Mouse (Mus musculus): ENCODE results near the gene Krt90.

The Krt90 gene

DNA sequence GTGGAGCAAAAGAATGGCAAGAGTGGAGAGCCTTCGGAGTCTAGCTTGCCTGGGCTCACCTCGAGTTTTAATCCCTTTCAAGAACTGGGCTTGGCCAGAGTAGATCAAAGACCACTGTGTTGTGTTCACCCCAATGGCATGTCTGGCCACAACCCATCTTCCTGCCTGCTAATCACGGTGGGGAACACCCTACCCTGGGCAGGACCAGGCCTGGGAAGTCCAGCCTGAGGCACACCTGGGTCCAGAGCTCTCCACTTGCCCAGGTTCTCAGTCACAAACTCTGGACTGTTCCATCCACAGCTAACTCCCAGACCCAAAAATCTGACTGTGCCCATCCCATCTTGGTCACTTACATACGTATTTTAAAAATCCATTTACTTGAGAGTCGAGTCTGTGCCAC lies at the start of gene Krt90:
Gene Krt90, minus strand, starts transcription at position 101 of the 400 bp plus-strand sequence.
- no peak for DNase-seq (ENCODE audit: low spot score)

DNA sequence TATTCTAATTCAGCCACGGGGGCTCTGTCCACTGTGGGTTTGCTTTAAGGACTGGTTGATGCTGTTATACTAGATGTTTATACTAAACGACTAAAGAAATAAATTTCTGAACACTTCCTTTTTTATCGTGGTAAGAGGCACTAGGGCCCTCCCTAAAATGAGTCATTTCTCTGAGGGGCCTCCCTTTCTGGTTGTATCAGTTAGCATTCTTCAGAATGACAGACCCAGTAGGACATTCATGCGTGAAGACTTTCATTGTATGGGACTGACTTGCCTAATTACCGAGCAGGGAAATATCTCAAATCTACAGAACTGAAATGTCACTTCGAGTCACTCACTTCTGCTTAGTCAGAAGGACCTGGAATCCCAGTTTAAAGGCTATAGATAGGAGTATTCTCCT lies 36.4 kb upstream of the Krt90 start:
- no peak for DNase-seq (ENCODE audit: low spot score)

DNA sequence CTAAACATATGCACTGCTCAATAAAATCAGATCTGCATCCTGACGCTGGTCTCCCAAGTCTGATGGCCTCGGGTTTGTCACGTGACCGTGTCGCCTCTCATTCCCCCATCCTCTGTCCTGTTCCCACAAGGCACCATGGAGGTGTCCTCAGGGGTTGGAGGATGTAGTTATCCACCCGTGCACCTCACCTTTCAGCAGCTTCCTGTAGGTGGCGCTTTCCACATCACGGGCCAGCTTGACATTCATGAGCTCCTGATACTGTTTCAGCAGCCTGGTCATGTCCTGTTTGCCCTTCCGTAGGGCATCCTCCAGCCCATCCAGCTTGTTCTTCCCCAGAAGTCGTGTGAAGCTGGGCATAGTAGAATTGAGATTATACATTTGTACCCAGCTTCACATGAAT lies 25.5 kb upstream of the Krt90 start:
- DNase-seq (ENCODE audit: low spot score), result no peak

DNA sequence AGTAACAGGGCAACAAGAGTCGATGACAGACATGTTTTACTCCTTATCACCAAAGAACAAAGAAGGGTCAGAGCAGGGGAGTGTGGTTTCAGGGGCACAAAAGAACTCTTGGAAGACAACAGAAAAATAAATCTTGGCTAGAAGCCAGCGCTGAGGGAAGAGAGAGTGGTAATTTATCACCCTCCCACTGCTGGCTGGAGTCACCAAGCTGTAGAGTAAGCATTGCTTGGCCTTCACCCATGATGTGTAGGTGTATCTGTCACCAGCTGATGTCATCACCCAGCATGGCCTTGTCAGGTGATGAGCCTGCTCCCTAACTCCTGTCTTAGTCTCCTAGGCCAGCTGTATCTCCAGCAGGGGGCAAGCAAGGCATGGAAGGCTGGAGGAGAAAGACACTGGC lies 21.7 kb upstream of the Krt90 start:
- no peak for DNase-seq (ENCODE audit: low spot score)

DNA sequence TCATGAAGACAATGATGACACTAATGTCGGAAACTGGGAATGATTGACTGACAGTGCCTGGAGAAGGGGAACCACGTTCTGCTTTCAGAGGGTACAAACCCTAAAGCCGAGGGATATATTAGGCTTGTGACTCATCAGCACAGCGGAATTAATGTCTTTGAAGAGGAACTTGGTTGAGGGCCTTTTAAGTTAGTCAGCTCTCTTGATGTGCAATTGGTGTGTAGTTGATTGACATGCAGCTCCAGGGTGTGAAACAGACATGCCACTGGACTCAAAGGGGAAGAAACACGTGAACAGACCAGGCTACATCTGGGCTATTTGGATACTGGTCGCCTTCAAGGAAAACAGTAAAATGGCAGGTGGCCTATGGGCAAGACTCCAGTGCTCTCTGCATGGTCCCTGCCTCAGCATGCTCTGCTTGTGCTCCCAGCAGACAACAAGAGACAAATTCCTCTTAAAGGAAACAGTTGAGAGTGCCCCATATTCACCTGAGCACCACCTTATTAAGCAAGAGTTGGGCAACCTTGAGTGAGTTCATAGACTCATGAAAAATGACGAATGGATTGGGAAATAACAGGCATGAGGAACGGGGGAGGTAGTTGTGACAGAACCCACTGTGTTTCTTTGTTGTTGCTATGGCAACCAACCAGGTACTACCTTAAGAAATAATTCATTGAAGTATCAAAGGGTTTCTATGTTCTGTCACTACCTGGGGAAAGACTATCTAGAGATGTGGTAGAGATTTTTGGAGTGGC lies 20.6 kb upstream of the Krt90 start:
- no peak for DNase-seq (ENCODE audit: low spot score)

DNA sequence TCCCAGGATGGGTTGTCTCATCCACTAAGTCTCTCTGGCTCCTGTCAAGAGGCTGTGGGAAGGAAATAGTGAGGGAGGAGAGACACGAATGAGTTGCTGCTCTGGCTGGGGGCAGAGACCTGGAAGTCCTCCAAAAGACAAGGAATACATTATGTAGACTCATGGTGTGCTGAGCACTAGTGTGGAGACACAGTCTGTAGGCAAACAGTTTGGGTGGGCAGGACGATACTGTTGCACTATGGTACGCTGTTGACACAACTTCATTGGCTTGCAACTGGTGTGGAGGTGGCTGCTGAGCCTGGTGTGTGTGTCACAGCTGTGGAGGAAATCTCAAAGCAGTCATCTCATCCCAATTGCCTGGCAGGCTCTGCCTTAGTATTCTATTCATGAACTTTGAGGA lies 19.0 kb upstream of the Krt90 start:
- DNase-seq (ENCODE audit: low spot score), result no peak

DNA sequence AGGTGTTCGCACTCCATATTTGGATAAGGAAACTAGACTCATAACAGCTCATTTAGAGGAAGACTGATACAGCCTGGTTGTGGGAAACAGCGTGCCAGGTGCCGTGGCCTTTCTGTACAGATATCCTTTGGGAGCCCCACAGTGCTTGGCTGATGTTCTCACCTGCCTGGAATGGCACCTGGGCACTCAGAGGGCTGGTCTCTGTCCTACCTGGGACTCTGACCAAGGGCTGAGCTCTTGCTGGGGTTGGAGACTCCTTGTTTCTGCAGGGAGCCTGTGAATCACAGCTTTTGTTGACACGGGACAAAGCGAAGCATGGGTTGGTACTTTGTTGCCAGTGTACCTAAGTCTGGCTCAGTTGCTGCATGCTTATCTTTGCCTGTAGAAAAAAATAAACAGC lies 12.8 kb upstream of the Krt90 start:
- no peak for DNase-seq (ENCODE audit: low spot score)

DNA sequence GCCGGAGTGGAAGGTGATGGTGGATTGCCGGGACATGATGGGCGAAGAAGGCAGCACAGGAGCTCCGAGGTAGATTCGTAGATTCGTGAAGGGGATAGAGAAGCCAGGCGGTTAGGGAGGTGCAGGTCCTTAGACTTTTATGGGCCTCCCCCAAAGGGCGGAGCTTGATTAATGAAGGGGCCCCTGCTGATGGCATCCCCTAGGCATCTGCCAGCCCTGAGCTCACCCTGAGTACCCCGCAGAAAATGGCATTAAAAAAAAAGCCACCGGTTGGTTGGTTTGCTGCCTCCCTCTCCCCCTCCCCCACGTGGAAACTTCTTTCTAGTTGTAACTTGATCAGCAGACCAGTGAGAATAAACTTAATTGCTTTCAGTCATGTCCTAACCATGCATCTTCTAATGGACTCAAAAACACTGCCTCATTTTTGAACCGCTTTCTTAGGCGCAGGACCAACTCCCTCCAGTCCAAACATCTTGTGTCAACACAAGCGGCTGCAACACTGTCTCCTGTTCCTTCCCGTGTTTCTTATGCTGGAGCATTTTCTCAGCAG lies 11.1 kb upstream of the Krt90 start, which contains the start of gene Krt75:
Gene Krt75, minus strand, starts transcription at position 109 of the 550 bp plus-strand sequence.
- DNase-seq (ENCODE audit: low spot score), result no peak

DNA sequence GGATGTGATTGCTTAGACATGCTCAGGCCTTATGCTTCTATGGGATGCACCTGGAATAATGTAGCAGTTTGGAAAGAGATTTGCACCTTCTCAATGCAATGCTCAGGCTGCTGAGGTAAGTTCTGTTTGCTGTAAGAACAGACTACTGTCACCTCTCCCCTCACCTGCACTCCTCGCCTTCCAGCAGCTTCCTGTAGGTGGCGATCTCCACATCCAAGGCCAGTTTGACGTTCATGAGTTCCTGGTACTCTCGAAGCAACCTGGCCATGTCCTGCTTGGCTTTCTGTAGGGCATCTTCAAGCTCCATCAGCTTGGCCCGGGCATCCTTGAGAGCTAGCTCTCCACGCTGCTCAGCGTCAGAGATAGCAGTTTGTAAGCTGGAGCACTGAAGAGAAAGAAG lies 5.0 kb upstream of the Krt90 start:
- no peak for DNase-seq (ENCODE audit: low spot score)

DNA sequence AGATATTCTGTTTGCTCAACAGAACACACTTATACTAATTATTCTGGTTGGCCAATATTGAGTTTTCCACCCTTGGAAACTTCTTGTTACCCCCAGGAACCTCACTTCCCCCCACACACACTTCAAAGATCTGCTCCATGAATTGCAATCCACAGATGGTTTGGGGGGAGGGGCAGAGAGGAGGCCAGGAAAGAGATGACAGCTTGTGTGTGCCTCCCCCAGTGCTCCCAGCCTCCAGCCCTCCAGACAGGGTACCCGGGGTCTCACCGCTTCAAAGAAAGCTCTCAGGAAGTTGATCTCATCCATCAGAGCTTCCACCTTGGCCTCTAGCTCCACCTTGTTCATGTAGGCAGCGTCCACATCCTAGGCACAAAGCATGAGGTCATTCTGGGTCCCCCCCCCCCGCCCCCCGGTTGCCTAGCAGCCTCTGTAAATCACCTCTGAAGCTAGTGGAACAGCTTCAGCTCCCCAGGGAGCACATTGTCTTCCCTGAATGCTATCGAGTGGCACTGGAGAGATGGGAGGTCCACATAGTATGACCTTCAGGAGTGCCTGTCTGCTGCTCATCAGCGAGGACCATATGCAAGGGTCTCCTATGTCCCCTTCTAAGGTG lies 4.6 kb downstream of the Krt90 start:
- peak; percentile 73 for DNase-seq (ENCODE audit: low spot score)

DNA sequence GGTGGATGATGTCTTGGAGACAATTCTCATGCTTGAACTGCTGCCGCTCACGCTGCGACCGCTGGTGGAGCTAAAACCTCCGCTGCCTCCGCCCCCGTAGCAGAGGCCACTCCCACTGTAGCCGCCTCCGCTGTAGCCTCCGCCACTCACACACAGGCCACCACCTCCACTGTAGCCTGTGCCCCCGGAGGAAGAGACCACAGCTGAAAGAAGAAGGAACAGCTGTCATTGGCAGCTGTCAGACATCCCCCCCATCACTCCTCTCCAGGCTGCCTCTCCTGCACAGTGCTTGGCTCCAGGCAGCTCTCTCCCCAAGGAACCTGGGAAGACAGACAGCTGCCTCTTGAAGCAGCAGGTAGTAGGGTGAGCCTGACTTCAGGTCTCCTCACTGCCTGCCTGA lies 9.6 kb downstream of the Krt90 start:
- DNase-seq (ENCODE audit: low spot score), result peak; percentile 72

DNA sequence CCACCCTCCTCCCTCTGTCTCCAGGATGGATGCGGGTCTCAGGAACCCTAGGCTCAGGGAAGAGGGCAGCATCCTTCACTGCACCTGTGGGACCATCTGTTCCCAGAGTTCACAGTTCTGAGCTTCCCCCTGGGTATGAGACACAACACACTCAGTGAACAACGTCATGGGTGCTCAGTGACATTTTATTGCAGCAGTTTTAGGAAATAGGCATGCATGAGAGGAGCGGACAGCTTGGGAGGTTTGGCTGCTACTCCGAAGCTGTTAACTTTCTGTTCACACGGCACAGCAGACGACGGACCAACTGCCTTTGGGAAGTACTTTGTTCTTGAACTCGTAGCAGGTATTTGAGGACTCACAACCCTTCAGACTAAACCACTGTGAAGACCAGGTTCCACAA lies 10.6 kb downstream of the Krt90 start:
- DNase-seq (ENCODE audit: low spot score), result no peak

DNA sequence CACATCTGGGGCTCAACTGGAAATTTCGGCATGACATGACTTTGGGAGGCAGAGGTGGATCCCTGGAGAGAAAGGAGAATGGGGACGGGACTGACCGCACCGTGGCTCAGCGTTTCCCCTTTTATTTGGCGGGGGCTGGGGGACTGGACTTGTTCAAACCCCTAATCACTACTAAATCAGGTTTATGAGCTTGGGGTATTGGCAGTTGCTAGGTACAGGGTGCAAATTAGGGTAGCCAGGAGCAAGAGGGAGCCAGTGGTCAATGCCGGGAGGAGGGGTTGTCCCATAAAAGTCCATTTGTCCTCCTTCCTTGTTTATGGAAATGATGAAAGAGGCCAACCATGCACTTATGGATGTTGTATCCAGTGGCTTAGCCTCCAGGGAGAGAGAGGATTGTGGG lies 12.2 kb downstream of the Krt90 start, which contains the start of gene Krt82:
Gene Krt82, minus strand, starts transcription at position 101 of the 400 bp plus-strand sequence.
- no peak for DNase-seq (ENCODE audit: low spot score)

DNA sequence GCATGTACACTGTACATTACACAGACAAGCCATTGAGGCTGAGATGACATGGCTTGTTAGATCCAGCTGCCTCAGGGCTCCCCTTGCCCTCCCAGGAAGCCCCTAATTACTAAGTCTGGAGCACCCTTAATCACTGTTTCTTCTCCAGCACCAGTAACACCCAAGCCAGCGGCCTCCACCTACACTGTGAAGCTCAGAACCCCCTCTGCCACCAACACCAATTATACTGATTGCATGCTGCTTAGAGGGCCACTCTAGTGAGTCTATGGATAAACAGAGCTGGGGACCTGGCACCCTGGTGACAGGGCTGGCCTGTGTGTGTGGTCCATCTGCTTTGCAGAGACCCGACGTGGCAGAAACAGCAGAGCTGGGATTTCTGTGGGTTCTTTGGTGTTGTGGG lies 18.3 kb downstream of the Krt90 start:
- DNase-seq (ENCODE audit: low spot score), result no peak

DNA sequence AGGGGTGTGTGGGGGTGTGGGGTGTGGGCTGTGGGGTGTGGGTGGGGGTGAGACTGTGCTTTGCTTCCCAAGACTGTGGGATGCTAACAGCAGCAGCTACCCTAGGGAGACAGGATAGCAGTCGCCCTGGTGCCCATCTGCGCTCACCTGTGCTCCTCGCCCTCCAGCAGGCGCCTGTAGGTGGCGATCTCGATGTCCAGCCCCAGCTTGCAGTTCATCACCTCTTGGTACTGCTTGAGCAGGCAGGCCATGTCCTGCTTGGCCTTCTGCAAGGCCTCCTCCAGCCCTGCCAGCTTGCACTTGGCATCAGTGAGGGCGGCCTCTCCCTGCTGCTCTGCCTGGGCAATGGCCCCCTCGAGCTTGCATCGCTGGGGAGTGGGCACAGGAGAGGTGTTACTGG lies 20.2 kb downstream of the Krt90 start:
- no peak for DNase-seq (ENCODE audit: low spot score)

DNA sequence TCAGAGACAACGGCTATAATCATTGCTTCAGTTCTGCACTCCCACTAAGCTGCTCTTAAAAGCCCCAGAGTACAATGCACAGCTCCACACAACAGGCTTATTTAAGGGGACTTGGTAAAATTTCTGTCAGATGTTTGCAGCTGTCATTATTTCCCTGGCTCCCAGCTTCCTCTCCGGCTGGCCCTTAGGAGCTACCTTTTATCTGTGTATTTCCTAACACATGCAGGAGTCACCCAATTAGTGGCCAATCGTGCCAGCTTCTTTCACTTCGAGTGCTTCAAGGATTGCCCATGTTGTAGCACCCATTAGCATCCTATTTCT lies 24.2 kb downstream of the Krt90 start:
- no peak for DNase-seq (ENCODE audit: low spot score)

DNA sequence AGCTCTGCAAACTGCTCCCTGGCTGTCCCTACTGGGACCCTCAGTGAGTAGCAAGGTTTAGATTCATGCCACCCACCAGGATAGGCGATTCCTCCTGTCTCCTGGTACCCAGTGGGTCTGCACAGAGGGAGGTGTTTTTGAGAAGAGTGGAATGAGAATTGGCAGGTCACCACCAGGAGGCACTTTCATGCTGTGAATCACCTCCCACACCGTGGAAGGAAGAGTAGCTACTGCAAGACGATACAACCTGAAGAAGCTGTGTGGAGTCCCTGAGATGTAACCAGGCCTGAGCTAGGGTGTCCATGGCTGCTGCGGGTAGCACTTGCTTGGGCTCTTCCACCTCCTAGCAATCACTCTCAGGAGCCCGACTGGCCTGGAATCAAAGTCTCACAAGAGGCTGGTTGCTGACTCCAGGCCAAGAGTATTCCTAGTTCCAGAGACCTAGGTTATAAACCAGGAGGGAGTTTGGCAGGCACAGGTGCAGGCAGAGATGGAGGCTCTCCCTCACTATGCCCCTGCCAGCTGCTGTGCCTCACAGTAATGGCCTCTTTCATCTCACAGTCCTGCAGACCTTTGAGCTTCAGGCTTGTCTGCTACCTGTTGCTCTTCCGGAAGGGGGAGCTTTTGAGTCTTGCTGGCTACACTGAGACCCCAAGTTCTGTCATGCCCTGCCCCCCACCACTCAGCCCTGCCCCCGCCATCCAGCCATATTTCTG lies 24.7 kb downstream of the Krt90 start:
- DNase-seq (ENCODE audit: low spot score), result no peak

DNA sequence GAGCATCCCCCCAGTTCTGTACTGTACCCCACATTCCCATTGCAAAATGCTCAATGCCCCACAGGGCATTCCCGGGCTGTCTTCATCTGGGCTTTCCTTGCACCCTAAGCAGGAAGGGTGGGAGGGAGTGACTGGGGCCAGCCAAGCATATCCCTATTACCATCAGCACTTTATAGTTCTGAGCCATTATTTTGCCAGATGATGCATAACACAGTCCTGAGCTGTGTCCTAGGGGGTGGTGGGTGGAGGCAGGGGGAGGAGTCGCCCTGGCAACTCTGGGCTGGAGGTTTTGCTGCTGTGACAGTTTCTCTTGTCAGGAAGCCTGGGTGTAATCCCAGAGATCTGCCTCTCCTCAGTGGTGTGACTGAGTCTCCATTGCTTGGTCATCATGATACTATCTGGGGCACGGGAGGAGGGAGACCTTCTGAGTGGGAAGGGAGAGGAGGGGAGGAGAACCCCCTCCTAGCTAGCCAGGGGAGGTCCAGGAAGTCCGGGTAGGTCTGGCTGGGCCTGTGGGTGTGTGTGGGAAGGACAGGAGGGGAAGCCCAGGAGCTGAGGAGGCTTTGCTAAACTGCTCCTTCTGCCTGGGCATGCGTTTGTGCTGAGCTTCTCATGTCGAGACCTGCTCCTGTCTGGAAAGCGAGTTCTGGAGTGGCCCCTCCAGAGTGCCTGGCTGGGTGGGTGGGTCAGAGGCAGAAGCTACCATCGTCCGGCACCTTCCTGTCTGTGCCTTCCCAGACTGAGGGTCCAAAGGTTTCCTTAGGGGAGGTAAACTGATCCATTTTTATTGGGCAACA lies 26.5 kb downstream of the Krt90 start:
- no peak for DNase-seq (ENCODE audit: low spot score)

DNA sequence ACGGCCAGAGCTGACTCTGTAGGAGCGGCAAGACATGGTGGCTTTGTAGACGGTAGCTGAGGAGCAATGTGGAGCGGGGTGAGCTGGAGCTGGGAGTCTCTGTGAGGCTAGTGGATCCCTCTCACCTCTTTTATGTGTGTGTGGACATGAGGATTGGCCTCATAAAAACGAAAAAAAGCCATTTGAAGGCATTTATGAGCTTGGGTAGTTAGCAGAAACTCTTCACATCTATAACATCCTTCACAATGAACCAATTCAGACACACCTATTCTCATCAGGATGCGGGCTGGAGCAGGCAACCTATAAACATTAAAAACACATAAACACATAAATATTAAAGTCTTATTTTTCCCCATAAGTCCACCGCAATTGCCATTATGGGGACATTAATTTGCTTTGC lies 30.0 kb downstream of the Krt90 start, which contains the start of gene Krt84:
Gene Krt84, minus strand, starts transcription at position 101 of the 400 bp plus-strand sequence.
- DNase-seq (ENCODE audit: low spot score), result no peak

DNA sequence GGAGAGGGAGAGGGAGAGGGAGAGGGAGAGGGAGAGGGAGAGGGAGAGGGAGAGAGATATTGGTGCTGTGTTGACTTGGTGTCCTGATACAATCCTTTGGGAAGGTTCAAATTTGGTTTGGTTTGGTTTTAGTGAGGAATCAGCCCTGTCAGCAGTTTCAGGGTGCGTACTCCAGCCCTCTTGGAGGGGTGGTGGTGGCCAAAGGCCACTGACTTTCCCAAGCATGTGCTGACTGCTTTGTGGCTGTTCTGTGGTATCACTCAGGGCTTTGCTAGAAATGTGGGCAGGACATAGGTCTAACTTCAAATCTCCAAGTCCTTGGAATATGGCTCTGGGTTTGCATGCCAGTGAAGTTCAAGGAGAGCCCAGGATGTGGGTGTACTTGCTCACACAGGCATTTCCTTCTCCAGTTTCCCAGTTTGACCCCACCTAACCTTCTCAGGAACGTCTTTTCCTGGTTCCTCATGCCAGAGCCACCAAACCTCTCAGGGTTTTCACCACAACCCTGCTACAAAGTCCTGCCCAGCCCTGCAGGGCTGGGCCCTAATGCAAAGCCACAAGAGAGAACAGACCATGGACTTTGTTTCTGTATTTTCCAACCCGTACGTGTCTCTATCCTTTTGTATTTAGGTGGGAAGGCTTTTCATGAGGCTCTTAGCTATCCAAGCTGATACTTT lies 40.1 kb downstream of the Krt90 start:
- DNase-seq (ENCODE audit: low spot score), result no peak

DNA sequence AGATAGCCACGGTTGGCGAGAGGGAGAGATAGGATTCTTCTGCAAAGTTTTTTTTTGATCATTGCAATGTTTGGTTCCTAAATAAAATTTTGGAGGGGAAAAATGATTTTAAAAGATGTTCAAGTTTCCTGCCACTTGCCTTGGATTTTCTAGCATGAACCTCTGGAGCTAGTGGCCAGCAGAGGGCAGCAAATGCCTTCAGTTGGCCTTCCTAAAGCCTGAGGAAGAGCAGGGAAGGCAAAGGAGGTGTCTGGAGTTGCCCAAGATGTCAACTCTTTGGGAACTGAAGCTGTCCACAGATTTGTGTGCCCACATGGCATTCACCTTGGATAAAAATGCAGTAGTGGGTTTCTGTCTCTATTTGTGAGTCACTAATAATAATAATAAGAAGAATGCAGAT lies 43.0 kb downstream of the Krt90 start:
- DNase-seq (ENCODE audit: low spot score), result peak; percentile 85
